Mouse (Mus musculus) layer of hippocampus, postnatal 25 days (tissue): Measurements from ENCODE around the gene Pdha2. TPM values are rescaled to one million over a fixed set of nuclear protein-coding genes. Genes with fewer than 3 reads are reported as not detected.

Source experiments
- DNase-seq, 2 experiments: peaks; one replicate each; pipeline ENCODE4 v3.0.0; 2022; ENCODE audit warnings: mixed read lengths in 2 of 2, low spot score in 1 of 2; ENCODE audit errors: extremely low spot score in 1 of 2
- total RNA-seq, 2 experiments: library from RNA; stranded (reverse); gene quantifications; 2 replicates each; pipeline ENCODE4 v1.2.3; 2021

Gene Pdha2
- total RNA-seq = not detected

- no peak for DNase-seq
Observed at GRCm38 (mm10) chr3:141212255-141212654, at the start of gene Pdha2. Gene Pdha2, minus strand, starts transcription at chr3:141212355.

- DNase-seq = no peak
Observed at GRCm38 (mm10) chr3:141260518-141260917, 48.4 kb upstream of the Pdha2 start.

GRCm38 (mm10) chr3:141251440-141251839 is 39.3 kb upstream of the Pdha2 start:
- peak; percentile 10 for DNase-seq

GRCm38 (mm10) chr3:141244725-141245298 is 32.7 kb upstream of the Pdha2 start:
- no peak for DNase-seq

- no peak for DNase-seq
Observed at GRCm38 (mm10) chr3:141238071-141238470, 25.9 kb upstream of the Pdha2 start.

- no peak for DNase-seq
Observed at GRCm38 (mm10) chr3:141229148-141229547, 17.0 kb upstream of the Pdha2 start.

GRCm38 (mm10) chr3:141222339-141222738 is 10.2 kb upstream of the Pdha2 start:
- DNase-seq = no peak

GRCm38 (mm10) chr3:141218561-141218960 is 6.4 kb upstream of the Pdha2 start:
- no peak for DNase-seq

- DNase-seq = no peak
Observed at GRCm38 (mm10) chr3:141216999-141217398, 4.8 kb upstream of the Pdha2 start.

GRCm38 (mm10) chr3:141216237-141216636 is 4.1 kb upstream of the Pdha2 start:
- no peak for DNase-seq

- DNase-seq = no peak
Observed at GRCm38 (mm10) chr3:141214789-141215188, 2.6 kb upstream of the Pdha2 start.

GRCm38 (mm10) chr3:141214197-141214596 is 2.0 kb upstream of the Pdha2 start:
- no peak for DNase-seq

- no peak for DNase-seq
Observed at GRCm38 (mm10) chr3:141211644-141212043, 511 bp downstream of the Pdha2 start.

GRCm38 (mm10) chr3:141201766-141202165 is 10.4 kb downstream of the Pdha2 start:
- no peak for DNase-seq

- DNase-seq = no peak
Observed at GRCm38 (mm10) chr3:141197308-141197861, 14.8 kb downstream of the Pdha2 start.

GRCm38 (mm10) chr3:141191653-141192052 is 20.5 kb downstream of the Pdha2 start:
- DNase-seq = no peak

- no peak for DNase-seq
Observed at GRCm38 (mm10) chr3:141190429-141190828, 21.7 kb downstream of the Pdha2 start.

- no peak for DNase-seq
Observed at GRCm38 (mm10) chr3:141160986-141161385, 51.2 kb downstream of the Pdha2 start.
